Mouse (Mus musculus): ENCODE results near the gene Tcp10a.
"Not testable (repeated sequence)": the region's sequence is repeated elsewhere in the genome, so short reads cannot be mapped to it uniquely, and the experiment has no call there.

Gene Tcp10a

GRCm38 (mm10) chr17:7369401-7369800 is 45.0 kb downstream of the Tcp10a start:
- peak; percentile 32 for DNase-seq (ENCODE audit: low spot score)

GRCm38 (mm10) chr17:7371879-7372278 is 47.4 kb downstream of the Tcp10a start, which contains the start of gene Gm49630:
TSS of gene Gm49630 (minus strand) at chr17:7371979.
- DNase-seq (ENCODE audit: low spot score): not testable (repeated sequence)

- DNase-seq (ENCODE audit: low spot score): not testable (repeated sequence)
These were observed 52.7 kb downstream of the Tcp10a start for GRCm38 (mm10) chr17:7376951-7377700.

- not testable (repeated sequence) for DNase-seq (ENCODE audit: low spot score)
These were observed 53.5 kb downstream of the Tcp10a start for GRCm38 (mm10) chr17:7377907-7378306.

- DNase-seq (ENCODE audit: low spot score): not testable (repeated sequence)
These were observed 58.3 kb downstream of the Tcp10a start for GRCm38 (mm10) chr17:7382711-7383110.

GRCm38 (mm10) chr17:7383167-7384143 is 59.0 kb downstream of the Tcp10a start:
- not testable (repeated sequence) for DNase-seq (ENCODE audit: low spot score)

GRCm38 (mm10) chr17:7385364-7385763 is 60.9 kb downstream of the Tcp10a start, which contains the start of gene Unc93a2:
TSS of gene Unc93a2 (minus strand) at chr17:7385464.
- DNase-seq (ENCODE audit: low spot score): not testable (repeated sequence)

GRCm38 (mm10) chr17:7386016-7386415 is 61.6 kb downstream of the Tcp10a start:
- not testable (repeated sequence) for DNase-seq (ENCODE audit: low spot score)

GRCm38 (mm10) chr17:7388341-7388957 is 64.0 kb downstream of the Tcp10a start:
- not testable (repeated sequence) for DNase-seq (ENCODE audit: low spot score)

GRCm38 (mm10) chr17:7388958-7389356 is 64.5 kb downstream of the Tcp10a start:
- not testable (repeated sequence) for DNase-seq (ENCODE audit: low spot score)

GRCm38 (mm10) chr17:7389898-7390297 is 65.5 kb downstream of the Tcp10a start:
- not testable (repeated sequence) for DNase-seq (ENCODE audit: low spot score)

GRCm38 (mm10) chr17:7395116-7395515 is 70.7 kb downstream of the Tcp10a start:
- DNase-seq (ENCODE audit: low spot score): not testable (repeated sequence)
